Mouse (Mus musculus) heart, adult 2 months (tissue): ENCODE measurements around the gene Sptlc2.
A peak's percentile ranks its signal among the peaks of the same experiment; 100 is the strongest.

Experiments used
- CTCF ChIP-seq: fragments of 200-600 bp; IDR thresholded peaks from 2 replicates; pipeline ENCODE4 v1.8.1; 2022; ENCODE audit warnings: antibody characterized with exemption, mild to moderate bottlenecking, moderate library complexity
- EP300 ChIP-seq: fragments of 200-500 bp; IDR thresholded peaks from 2 replicates; pipeline ENCODE4 v1.6.1; 2011; ENCODE audit warnings: low read depth, low read length, control low read depth; ENCODE audit not compliant: insufficient read depth
- POLR2A ChIP-seq: fragments of 200-500 bp; IDR thresholded peaks from 2 replicates; pipeline ENCODE4 v1.6.1; 2011; ENCODE audit warnings: mild to moderate bottlenecking, low read depth, low read length, control low read depth; ENCODE audit not compliant: insufficient read depth

DNA sequence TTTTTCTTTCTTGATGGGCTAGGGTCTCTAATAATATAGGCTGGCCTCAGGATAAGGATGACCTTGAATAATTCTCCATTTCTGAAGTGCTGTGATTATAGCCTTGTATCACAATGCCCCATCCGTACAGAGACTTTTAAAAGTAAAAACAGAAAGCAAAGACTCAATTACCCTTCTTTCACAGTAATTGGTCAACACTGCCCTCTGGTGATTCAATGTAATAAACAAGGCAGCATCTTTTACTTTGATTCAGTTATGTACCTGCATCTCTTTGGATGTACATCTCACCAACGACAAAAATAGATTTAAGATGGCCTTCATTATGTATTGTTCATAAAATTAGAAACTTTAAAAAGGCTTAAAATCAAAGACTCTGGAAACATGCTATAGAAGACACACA, 53.3 kb downstream of the Sptlc2 start:
- no peak for TF ChIP-seq EP300
- no peak for TF ChIP-seq POLR2A
- TF ChIP-seq CTCF, result peak; percentile 72
